Mouse (Mus musculus) MEL (cell line): Measurements from ENCODE around the gene Mecom.

Experiments
- CTCF ChIP-seq, 3 experiments: IDR thresholded peaks in 2 of 3; conservative IDR thresholded peaks in 1 of 3; 2 replicates each; pipeline ENCODE4 v1.5.1; 2011 to 2012; ENCODE audit warnings: low read length in 3 of 3, low read depth in 2 of 3, mild to moderate bottlenecking in 2 of 3, improper control_type of control experiment in 1 of 3, inconsistent platforms in 1 of 3, mixed read lengths in 1 of 3, moderate library complexity in 1 of 3; ENCODE audit not compliant: control insufficient read depth in 1 of 3, insufficient read depth in 1 of 3, poor library complexity in 1 of 3, severe bottlenecking in 1 of 3
- NRF1 ChIP-seq: IDR thresholded peaks from 2 replicates; pipeline ENCODE4 v1.6.1; 2014; ENCODE audit warnings: low read depth, mild to moderate bottlenecking, inconsistent platforms, low read length, improper control_type of control experiment, moderate library complexity; ENCODE audit not compliant: poor library complexity, insufficient read depth, severe bottlenecking
- POLR2A ChIP-seq, 2 experiments: IDR thresholded peaks; 2 replicates each; pipeline ENCODE4 v1.6.1; 2011 to 2012; ENCODE audit warnings: low read length in 2 of 2, mild to moderate bottlenecking in 2 of 2, control low read depth in 1 of 2, improper control_type of control experiment in 1 of 2, low read depth in 1 of 2, moderate library complexity in 1 of 2; ENCODE audit not compliant: control insufficient read depth in 1 of 2, insufficient read depth in 1 of 2, poor library complexity in 1 of 2
- ZMIZ1 ChIP-seq: IDR thresholded peaks from 2 replicates; pipeline ENCODE4 v1.6.1; 2012; ENCODE audit warnings: low read depth, mild to moderate bottlenecking, inconsistent platforms, low read length, improper control_type of control experiment, moderate library complexity

GRCm38 (mm10) chr3:30478252-30478651, 69.6 kb downstream of the Mecom start:
- TF ChIP-seq POLR2A (IDR thresholded peaks at IDR 0.05; ENCODE audit: control insufficient read depth in 1 of 2, insufficient read depth in 1 of 2, low read depth in 1 of 2, low read length in 2 of 2, poor library complexity in 1 of 2) (no peak), CTCF (IDR thresholded peaks at IDR 0.05 in 2 of 3, conservative IDR thresholded peaks at IDR 0.05 in 1 of 3; ENCODE audit: control insufficient read depth in 1 of 3, insufficient read depth in 1 of 3, low read depth in 2 of 3, low read length in 3 of 3, poor library complexity in 1 of 3, severe bottlenecking in 1 of 3) (no peak), ZMIZ1 (no peak), NRF1 (no peak)
